Mouse (Mus musculus) liver, postnatal 0 days (tissue): ENCODE measurements around the gene Myrf. TPM values are rescaled to one million over a fixed set of nuclear protein-coding genes. Genes with fewer than 3 reads are reported as not detected.

Experiments
- ATAC-seq: fragments of 200-750 bp; cut with Nextera tagmentation; 2 replicates; pipeline ENCODE4 v1.8.0; 2017; ENCODE audit warnings: mild to moderate bottlenecking, moderate library complexity
- DNase-seq: peaks from one replicate; pipeline ENCODE4 v3.0.0-alpha.2; 2016
- H3K27ac ChIP-seq: fragments of 300-500 bp; sonication (generic); 2 replicates; pipeline ENCODE4 v1.5.1; 2014; ENCODE audit warnings: antibody characterized with exemption, moderate library complexity, mild to moderate bottlenecking, low read depth
- H3K27me3 ChIP-seq: fragments of 300-500 bp; sonication (generic); 2 replicates; pipeline ENCODE4 v1.6.1; 2014; ENCODE audit warnings: low read length, control low read depth, mixed read lengths; ENCODE audit not compliant: insufficient read depth
- H3K36me3 ChIP-seq: fragments of 300-500 bp; sonication (generic); replicated peaks from 2 replicates; pipeline ENCODE4 v1.6.1; 2014; ENCODE audit warnings: mild to moderate bottlenecking, control low read depth, low read length, moderate library complexity, mixed read lengths; ENCODE audit not compliant: insufficient read depth
- H3K4me1 ChIP-seq: fragments of 300-500 bp; sonication (generic); 2 replicates; pipeline ENCODE4 v1.6.1; 2014; ENCODE audit warnings: antibody characterized with exemption, mild to moderate bottlenecking, control low read depth; ENCODE audit not compliant: insufficient read depth
- H3K4me2 ChIP-seq: fragments of 300-500 bp; sonication (generic); 2 replicates; pipeline ENCODE4 v1.6.1; 2014; ENCODE audit warnings: low read depth, mild to moderate bottlenecking, low read length, moderate library complexity, mixed read lengths
- H3K4me3 ChIP-seq: fragments of 300-500 bp; sonication (generic); 2 replicates; pipeline ENCODE4 v1.5.1; 2014; ENCODE audit warnings: low read depth, low read length
- H3K9ac ChIP-seq: fragments of 300-500 bp; sonication (generic); replicated peaks from 2 replicates; pipeline ENCODE4 v1.6.1; 2014; ENCODE audit warnings: mild to moderate bottlenecking, moderate library complexity
- H3K9me3 ChIP-seq: fragments of 300-500 bp; sonication (generic); 2 replicates; pipeline ENCODE4 v1.6.1; 2016; ENCODE audit warnings: mild to moderate bottlenecking, control low read depth, low read length, mixed read lengths
- CTCF ChIP-seq: sonication (generic); IDR thresholded peaks from 2 replicates; pipeline ENCODE4 v1.5.1; 2016; ENCODE audit warnings: antibody characterized with exemption, low read depth
- EP300 ChIP-seq: IDR thresholded peaks from 2 replicates; pipeline ENCODE4 v1.6.1; 2016; ENCODE audit warnings: antibody characterized with exemption, low read depth, mild to moderate bottlenecking
- WGBS: fragments of 180-500 bp; shearing (Covaris S2); extraction: QIAGEN DNeasy Blood & Tissue Kit; methylation state at CpG from one replicate; pipeline ENCODE4 v1.1.7; 2014; ENCODE audit not compliant: insufficient replicate concordance; 5-methylcytosine and 5-hydroxymethylcytosine counted together
- polyA plus RNA-seq: library from polyadenylated mRNA; unstranded; fragments of >200 nt; fragmentation: Nextera tagmentation; extraction: Ambion mirVana; gene quantifications from 2 replicates; pipeline ENCODE4 v1.2.1, GENCODE M21; 2015

The Myrf gene
- polyA plus RNA-seq, 1 experiment from 2014 or later: 2.5 TPM

DNA sequence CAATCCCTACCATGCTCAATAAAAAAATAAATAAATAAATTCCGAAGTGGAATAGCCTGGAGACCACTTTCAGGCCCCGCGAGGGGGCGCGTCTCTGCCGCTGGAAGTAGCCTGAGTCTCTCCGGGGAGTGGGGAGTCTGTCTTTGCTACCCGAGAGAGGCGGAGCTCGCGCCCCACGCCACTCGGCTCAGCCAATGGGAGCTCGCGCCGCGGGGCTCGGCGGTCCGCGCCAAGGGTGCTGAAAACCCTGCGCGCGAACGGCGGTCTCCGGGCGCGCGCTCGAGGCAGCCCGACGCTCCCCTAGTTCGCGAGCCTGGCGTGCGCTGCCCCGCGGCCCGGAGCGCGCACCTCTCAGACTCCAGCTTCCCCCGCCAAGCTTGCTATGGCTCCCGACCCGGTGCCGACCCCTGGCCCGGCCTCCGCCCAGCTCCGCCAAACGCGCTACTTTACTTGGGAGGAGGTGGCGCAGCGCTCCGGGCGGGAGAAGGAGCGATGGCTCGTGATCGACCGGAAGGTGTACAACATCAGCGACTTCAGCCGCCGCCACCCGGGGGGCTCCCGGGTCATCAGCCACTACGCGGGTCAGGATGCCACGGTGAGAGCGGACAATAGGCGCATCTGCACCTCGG is 57.8 kb downstream of the Myrf start, which contains the start of gene Fads1:
Gene Fads1, plus strand, starts transcription at position 219 of the 629 bp plus-strand sequence.
- H3K27ac ChIP-seq: peak within 1 kb of the TSS; percentile 89
- peak within 1 kb of the TSS; percentile 95 for H3K4me3 ChIP-seq
- H3K9me3 ChIP-seq: 0 out of 2 replicates have a peak, but pooled peaks cover 3% of the 10 kb centered on the region
- DNase-seq: peak; percentile 92
- peak; percentile 91 for ATAC-seq
- peak within 1 kb of the TSS; percentile 83 for H3K9ac ChIP-seq
- TF ChIP-seq CTCF (peak; percentile 64), EP300 (0 out of 2 replicates have a peak, but pooled peaks have one; percentile 34)
- peaks cover 24% of the 10 kb centered on the region for H3K36me3 ChIP-seq
- H3K4me2 ChIP-seq: peak within 1 kb of the TSS; percentile 96
- H3K27me3 ChIP-seq: no peaks in the 10 kb centered on the region
- 0% methylated on average over 62 of the region's 70 CpGs for WGBS
- H3K4me1 ChIP-seq: peaks cover 23% of the 10 kb centered on the region

DNA sequence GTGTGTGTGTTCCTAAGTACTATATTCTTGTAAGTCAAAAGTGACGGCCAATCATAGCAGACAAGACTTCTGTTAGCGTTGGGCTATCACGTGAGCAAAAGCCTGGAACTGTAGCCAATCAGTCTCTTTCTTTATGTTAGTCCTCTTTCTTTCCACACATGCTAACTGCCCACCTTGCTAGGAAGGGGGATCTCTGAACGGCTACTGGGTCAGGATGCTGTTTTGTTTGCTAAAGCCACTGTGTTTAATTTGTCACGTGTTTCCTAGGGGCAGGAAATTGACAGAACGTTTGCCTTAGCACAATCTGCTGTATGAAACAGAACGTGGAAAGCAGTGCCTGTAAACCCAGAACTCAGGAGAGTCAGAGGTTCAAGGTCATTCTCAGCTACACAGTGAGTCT is 58.4 kb downstream of the Myrf start:
- TF ChIP-seq CTCF (no peak), EP300 (no peak; the same call in 1 of the 2 replicates)
- 0 out of 2 replicates have a peak, but pooled peaks cover 3% of the 10 kb centered on the region for H3K9me3 ChIP-seq
- peak overlapping the region; percentile 89 for H3K27ac ChIP-seq
- ATAC-seq (peak; percentile 1; the same call in 1 of the 2 replicates), DNase-seq (no peak)
- peak overlapping the region; percentile 95 for H3K4me3 ChIP-seq
- peaks cover 20% of the 10 kb centered on the region for H3K4me1 ChIP-seq
- H3K36me3 ChIP-seq: peaks cover 19% of the 10 kb centered on the region
- H3K4me2 ChIP-seq: peak overlapping the region; percentile 96
- no peaks in the 10 kb centered on the region for H3K27me3 ChIP-seq
- WGBS: 28% methylated on average over 7 of the region's 7 CpGs
- peak overlapping the region; percentile 83 for H3K9ac ChIP-seq

DNA sequence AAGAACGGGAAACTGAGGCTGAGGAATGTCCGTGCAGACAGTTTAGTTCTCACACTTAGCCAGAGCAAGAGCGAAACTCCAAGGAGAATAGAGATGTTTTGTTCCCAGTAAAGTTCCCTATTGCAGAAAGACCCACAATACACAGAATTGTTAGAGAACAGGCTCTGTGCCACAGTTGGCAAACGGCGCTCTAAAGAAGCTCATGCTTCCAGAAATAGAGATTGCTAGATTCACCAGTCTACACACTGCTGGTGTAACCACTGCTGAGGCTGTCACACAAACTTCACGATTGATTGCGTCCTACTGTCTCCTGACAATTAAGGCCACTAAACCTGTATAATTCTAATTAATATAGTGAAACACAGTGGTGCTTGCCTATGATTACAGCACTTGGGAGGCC is 59.3 kb downstream of the Myrf start:
- H3K9ac ChIP-seq: no peak overlapping the region
- H3K27ac ChIP-seq: no peak overlapping the region
- TF ChIP-seq CTCF (no peak), EP300 (no peak)
- no peaks in the 10 kb centered on the region for H3K27me3 ChIP-seq
- H3K9me3 ChIP-seq: 0 out of 2 replicates have a peak, but pooled peaks cover 3% of the 10 kb centered on the region
- peaks cover 20% of the 10 kb centered on the region for H3K4me1 ChIP-seq
- H3K4me2 ChIP-seq: no peak overlapping the region
- H3K36me3 ChIP-seq: peaks cover 12% of the 10 kb centered on the region; the same call in 1 of the 2 replicates
- DNase-seq (no peak), ATAC-seq (no peak)
- WGBS: 89% methylated on average over 7 of the region's 7 CpGs
- H3K4me3 ChIP-seq: no peak overlapping the region

DNA sequence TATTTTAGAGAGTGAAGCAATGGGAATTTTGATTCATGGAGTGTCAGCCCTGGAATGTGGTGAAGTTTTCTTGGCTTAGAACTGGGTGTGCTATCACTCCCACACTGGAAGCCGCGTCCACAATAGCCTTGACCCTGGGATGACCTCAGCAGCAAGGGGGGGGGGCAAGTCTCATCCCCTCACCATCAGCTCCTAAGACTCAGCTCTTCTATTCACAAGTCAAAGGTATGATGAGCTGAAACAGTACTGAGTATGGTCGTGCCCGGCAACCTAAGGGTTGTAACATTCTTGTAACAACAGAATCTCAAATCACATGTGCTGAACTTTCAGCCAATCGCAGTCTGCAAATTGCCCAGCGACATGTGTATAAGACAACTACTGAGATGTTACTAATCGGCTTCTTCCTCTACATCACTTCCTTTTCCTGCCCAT is 63.6 kb downstream of the Myrf start:
- H3K27me3 ChIP-seq: no peaks in the 10 kb centered on the region
- H3K27ac ChIP-seq: no peak overlapping the region
- 42% methylated on average over 7 of the region's 7 CpGs for WGBS
- ATAC-seq (no peak), DNase-seq (no peak)
- H3K36me3 ChIP-seq: no peaks in the 10 kb centered on the region
- 0 out of 2 replicates have a peak, but pooled peaks cover 3% of the 10 kb centered on the region for H3K9me3 ChIP-seq
- H3K4me2 ChIP-seq: no peak overlapping the region
- H3K4me3 ChIP-seq: no peak overlapping the region
- H3K4me1 ChIP-seq: peaks cover 22% of the 10 kb centered on the region
- no peak overlapping the region for H3K9ac ChIP-seq
- TF ChIP-seq CTCF (no peak), EP300 (no peak)

DNA sequence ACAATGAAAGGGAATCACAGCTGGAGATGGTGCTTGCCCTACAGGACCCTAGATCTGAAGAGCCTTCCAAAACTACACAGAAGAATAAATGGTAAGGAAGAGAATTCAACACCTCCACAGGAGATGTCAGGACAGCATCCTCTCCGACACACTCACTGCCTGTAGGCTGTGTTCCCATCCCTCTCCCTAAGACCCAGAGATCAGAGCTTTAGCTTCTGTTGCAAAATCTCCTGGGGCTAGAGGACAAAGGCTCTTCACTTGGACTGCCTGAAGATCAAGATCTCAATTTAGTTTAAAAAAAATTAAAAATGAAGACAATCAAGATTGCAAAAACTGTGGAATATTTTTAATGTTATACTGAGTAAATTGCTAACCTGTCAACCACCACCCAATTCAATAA is 64.1 kb downstream of the Myrf start:
- ATAC-seq: no peak
- TF ChIP-seq CTCF (no peak), EP300 (no peak)
- Histone ChIP-seq H3K27ac (no peak overlapping the region), H3K27me3 (no peaks in the 10 kb centered on the region), H3K9me3 (0 out of 2 replicates have a peak, but pooled peaks cover 3% of the 10 kb centered on the region), H3K4me2 (no peak overlapping the region), H3K4me3 (no peak overlapping the region), H3K9ac (no peak overlapping the region), H3K36me3 (no peaks in the 10 kb centered on the region), H3K4me1 (peaks cover 26% of the 10 kb centered on the region)
- DNase-seq: no peak
- 93% methylated on average over 1 of the region's 1 CpGs for WGBS

DNA sequence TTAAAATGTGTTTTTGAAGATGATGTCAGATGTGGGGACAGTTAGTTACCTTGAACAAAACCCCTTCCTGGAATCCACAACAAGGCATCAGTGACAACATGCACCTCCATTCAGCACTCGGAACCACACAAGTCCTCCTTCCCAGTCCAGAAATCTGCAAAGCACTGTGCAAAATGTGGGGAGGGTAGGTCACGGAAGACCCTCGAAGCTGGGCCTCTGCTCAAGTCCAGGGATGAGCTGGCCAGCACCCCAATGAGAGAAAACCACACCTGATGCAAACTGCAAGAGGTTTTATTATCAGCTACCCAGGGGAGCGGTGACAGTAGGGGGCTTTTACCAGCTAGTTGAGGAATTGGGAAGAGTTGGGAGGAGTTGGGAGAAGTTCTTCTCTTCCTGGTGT is 65.6 kb downstream of the Myrf start:
- no peak overlapping the region for H3K4me3 ChIP-seq
- 0 out of 2 replicates have a peak, but pooled peaks cover 3% of the 10 kb centered on the region for H3K9me3 ChIP-seq
- no peaks in the 10 kb centered on the region for H3K36me3 ChIP-seq
- H3K4me1 ChIP-seq: peaks cover 30% of the 10 kb centered on the region
- no peak overlapping the region for H3K9ac ChIP-seq
- WGBS: 76% methylated on average over 4 of the region's 4 CpGs
- H3K4me2 ChIP-seq: no peak overlapping the region
- no peak for TF ChIP-seq EP300
- no peak for TF ChIP-seq CTCF
- DNase-seq (no peak), ATAC-seq (no peak)
- H3K27me3 ChIP-seq: no peaks in the 10 kb centered on the region
- H3K27ac ChIP-seq: no peak overlapping the region
